Mouse (Mus musculus): ENCODE measurements at regions not wholly inside any gene's neighbourhood (a gene's known extent, or its start where the extent isn't known, plus 50 kb on each side); places are given as distances from the start of the nearest gene placed in this dataset.

DNA sequence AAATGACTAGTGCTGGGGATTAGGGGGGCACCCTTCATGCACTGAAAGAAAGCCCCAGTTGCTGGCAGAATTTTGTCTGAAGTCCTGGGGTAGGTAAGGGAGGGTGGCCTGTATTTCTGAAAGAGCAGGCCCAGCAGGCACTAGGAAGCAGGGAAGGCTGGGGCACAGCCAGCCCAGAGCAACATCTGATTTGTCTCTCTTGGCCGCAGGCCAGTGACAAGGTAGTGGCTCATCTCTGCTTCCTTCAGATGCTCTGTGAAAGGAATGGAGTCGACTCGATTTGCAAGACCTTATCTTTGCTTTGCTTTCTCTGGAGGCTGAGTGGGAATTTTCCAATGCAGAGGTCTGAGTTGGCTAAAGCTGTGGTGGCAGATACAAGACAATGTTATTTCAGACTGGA, 390.9 kb downstream of the Vps13c start:
- Histone ChIP-seq H3K27me3 (ENCODE audit: control insufficient read depth, insufficient read depth, low read length) (no peaks in the 10 kb centered on the region), H3K4me2 (ENCODE audit: low read depth, low read length) (no peak overlapping the region), H3K9me3 (replicated peaks; ENCODE audit: control insufficient read depth, low read length) (no peaks in the 10 kb centered on the region), H3K27ac (ENCODE audit: low read depth) (no peak overlapping the region), H3K9ac (replicated peaks; ENCODE audit: low read depth, low read length) (no peak overlapping the region), H3K36me3 (replicated peaks; ENCODE audit: control insufficient read depth, insufficient read depth, low read length) (no peaks in the 10 kb centered on the region), H3K4me3 (ENCODE audit: low read depth, low read length) (no peak overlapping the region), H3K4me1 (ENCODE audit: control insufficient read depth, insufficient read depth) (0 out of 2 replicates have a peak, but pooled peaks cover under 1% of the 10 kb centered on the region)
- 24% methylated on average over 3 of the region's 3 CpGs for WGBS
- peak; percentile 34 for DNase-seq (ENCODE audit: low spot score)
- TF ChIP-seq CTCF (IDR thresholded peaks at IDR 0.05; ENCODE audit: low read depth) (no peak), EP300 (IDR thresholded peaks at IDR 0.05; ENCODE audit: low read depth) (no peak)
- no peak for ATAC-seq (ENCODE audit: insufficient read depth, low read depth)

DNA sequence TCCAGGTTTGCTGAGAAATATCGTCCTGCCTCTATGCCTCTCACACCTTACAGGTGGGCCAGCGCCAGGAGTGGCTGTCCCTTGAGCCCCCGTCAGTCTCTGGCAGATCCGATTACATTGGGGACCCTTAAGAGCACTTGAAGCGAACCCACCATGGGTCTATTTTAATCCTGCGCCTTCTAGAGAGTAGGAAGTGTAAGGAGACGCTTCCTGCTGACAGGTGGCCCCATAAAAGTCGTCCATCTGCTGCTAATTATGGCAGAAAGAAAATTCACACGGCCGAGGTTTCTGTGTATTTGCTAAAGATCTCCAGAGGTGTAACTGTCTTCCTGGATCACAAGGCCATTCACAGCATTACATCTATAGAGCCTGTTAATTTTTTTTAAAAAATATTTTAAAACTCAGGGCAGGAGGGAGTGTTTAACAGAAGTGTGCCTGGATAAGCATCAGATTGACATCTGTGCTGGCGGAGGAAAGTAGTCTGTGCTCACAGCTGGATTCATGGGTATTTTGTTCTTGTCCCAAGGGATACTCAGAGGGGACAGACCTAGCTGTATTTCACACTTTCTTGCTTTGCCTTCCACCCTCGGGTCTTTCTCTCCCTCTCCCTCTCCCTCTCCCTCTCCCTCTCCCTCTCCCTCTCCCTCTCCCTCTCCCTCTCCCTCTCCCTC, 394.9 kb downstream of the Vps13c start:
- Histone ChIP-seq H3K27me3 (ENCODE audit: control insufficient read depth, insufficient read depth, low read length) (no peaks in the 10 kb centered on the region), H3K36me3 (replicated peaks; ENCODE audit: control insufficient read depth, insufficient read depth, low read length) (no peaks in the 10 kb centered on the region), H3K4me1 (ENCODE audit: control insufficient read depth, insufficient read depth) (0 out of 2 replicates have a peak, but pooled peaks cover 6% of the 10 kb centered on the region), H3K27ac (ENCODE audit: low read depth) (no peak overlapping the region), H3K4me2 (ENCODE audit: low read depth, low read length) (0 out of 2 replicates have a peak overlapping the region, but pooled peaks have one; percentile 2), H3K9ac (replicated peaks; ENCODE audit: low read depth, low read length) (no peak overlapping the region), H3K4me3 (ENCODE audit: low read depth, low read length) (no peak overlapping the region), H3K9me3 (replicated peaks; ENCODE audit: control insufficient read depth, low read length) (no peaks in the 10 kb centered on the region)
- DNase-seq (ENCODE audit: low spot score): no peak
- no peak for ATAC-seq (ENCODE audit: insufficient read depth, low read depth)
- TF ChIP-seq EP300 (IDR thresholded peaks at IDR 0.05; ENCODE audit: low read depth) (no peak), CTCF (IDR thresholded peaks at IDR 0.05; ENCODE audit: low read depth) (no peak)
- 21% methylated on average over 12 of the region's 12 CpGs for WGBS

DNA sequence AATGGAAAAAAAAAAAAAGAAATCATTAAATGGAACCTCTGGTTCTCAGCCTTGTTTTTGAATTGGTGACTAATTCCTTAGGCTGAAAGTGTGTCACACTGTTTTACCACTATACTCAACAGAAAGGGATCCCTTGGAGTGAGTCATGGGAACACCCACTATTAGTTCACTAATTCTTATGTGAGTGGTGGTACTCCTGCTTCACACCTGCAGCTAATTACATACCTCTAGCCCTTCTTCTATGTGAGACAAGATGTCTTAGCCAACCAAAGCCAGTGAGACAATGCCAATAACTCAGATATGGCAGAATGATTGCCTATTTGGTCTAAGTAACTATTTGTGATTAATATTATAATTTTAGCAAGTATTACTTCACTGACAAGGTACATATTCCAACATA, 398.9 kb downstream of the Vps13c start:
- no peak for DNase-seq (ENCODE audit: low spot score)
- Histone ChIP-seq H3K27me3 (ENCODE audit: control insufficient read depth, insufficient read depth, low read length) (no peaks in the 10 kb centered on the region), H3K9ac (replicated peaks; ENCODE audit: low read depth, low read length) (no peak overlapping the region), H3K4me1 (ENCODE audit: control insufficient read depth, insufficient read depth) (0 out of 2 replicates have a peak, but pooled peaks cover 6% of the 10 kb centered on the region), H3K36me3 (replicated peaks; ENCODE audit: control insufficient read depth, insufficient read depth, low read length) (no peaks in the 10 kb centered on the region), H3K4me2 (ENCODE audit: low read depth, low read length) (no peak overlapping the region), H3K4me3 (ENCODE audit: low read depth, low read length) (no peak overlapping the region), H3K9me3 (replicated peaks; ENCODE audit: control insufficient read depth, low read length) (no peaks in the 10 kb centered on the region), H3K27ac (ENCODE audit: low read depth) (no peak overlapping the region)
- TF ChIP-seq CTCF (IDR thresholded peaks at IDR 0.05; ENCODE audit: low read depth) (no peak), EP300 (IDR thresholded peaks at IDR 0.05; ENCODE audit: low read depth) (no peak)
- no peak for ATAC-seq (ENCODE audit: insufficient read depth, low read depth)

DNA sequence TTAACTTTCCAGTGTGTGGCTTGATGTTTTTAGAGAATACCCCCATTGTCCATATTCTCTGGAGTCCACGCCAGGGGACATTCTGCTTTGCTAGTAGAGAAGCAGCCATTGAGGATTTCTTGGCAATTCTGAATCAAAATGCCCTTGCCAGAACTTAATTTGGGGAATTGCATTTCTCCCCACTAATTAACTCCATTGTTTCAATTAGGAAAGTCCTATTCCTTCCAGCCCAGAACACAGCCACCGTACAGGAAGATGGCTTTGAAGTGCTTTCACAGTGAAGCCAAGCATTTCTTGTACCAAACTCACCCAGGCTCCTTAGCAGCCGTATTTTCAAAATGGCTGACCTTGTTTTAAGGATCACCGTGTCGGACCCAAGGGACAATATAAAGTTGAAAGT, 399.4 kb downstream of the Vps13c start:
- TF ChIP-seq CTCF (IDR thresholded peaks at IDR 0.05; ENCODE audit: low read depth) (no peak), EP300 (IDR thresholded peaks at IDR 0.05; ENCODE audit: low read depth) (no peak)
- no peak overlapping the region for H3K4me2 ChIP-seq (ENCODE audit: low read depth, low read length)
- no peak for ATAC-seq (ENCODE audit: insufficient read depth, low read depth)

DNA sequence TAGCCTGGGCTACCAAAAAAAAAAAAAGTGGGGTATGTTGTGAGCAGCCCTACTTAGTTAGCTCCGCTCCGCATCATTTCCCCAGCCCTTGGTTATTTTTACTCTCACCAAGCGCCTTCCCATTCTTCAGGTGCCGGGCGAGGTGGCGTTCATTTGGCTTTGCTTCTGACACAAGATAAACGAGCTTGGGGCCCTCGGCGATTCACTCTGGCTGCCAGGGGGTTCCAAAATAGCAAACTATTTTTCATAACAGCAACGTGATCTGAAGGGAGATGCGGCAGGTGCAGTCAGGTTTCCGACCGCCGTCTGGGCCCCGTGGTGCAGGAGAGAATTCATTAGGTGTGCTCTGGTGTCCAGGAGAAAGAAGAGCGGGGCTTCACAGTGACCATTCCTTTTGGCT, 403.6 kb upstream of the Rora start:
- no peak for TF ChIP-seq CTCF (IDR thresholded peaks at IDR 0.05; ENCODE audit: low read depth)
- no peak for TF ChIP-seq EP300 (IDR thresholded peaks at IDR 0.05; ENCODE audit: low read depth)
- Histone ChIP-seq H3K36me3 (replicated peaks; ENCODE audit: control insufficient read depth, insufficient read depth, low read length) (no peaks in the 10 kb centered on the region), H3K27me3 (ENCODE audit: control insufficient read depth, insufficient read depth, low read length) (no peaks in the 10 kb centered on the region), H3K27ac (ENCODE audit: low read depth) (no peak overlapping the region), H3K9me3 (replicated peaks; ENCODE audit: control insufficient read depth, low read length) (no peaks in the 10 kb centered on the region), H3K4me2 (ENCODE audit: low read depth, low read length) (no peak overlapping the region), H3K4me3 (ENCODE audit: low read depth, low read length) (no peak overlapping the region), H3K4me1 (ENCODE audit: control insufficient read depth, insufficient read depth) (no peaks in the 10 kb centered on the region), H3K9ac (replicated peaks; ENCODE audit: low read depth, low read length) (no peak overlapping the region)
- DNase-seq (ENCODE audit: low spot score): no peak
- no peak for ATAC-seq (ENCODE audit: insufficient read depth, low read depth)
- 62% methylated on average over 16 of the region's 16 CpGs for WGBS

More for the DNA sequence above, 399.4 kb downstream of the Vps13c start:
- 84% methylated on average over 5 of the region's 5 CpGs for WGBS
- no peak for DNase-seq (ENCODE audit: low spot score)
- H3K27me3 ChIP-seq (ENCODE audit: control insufficient read depth, insufficient read depth, low read length): no peaks in the 10 kb centered on the region
- no peak overlapping the region for H3K4me3 ChIP-seq (ENCODE audit: low read depth, low read length)
- H3K9ac ChIP-seq (replicated peaks; ENCODE audit: low read depth, low read length): no peak overlapping the region
- no peaks in the 10 kb centered on the region for H3K36me3 ChIP-seq (replicated peaks; ENCODE audit: control insufficient read depth, insufficient read depth, low read length)
- H3K27ac ChIP-seq (ENCODE audit: low read depth): no peak overlapping the region
- no peaks in the 10 kb centered on the region for H3K9me3 ChIP-seq (replicated peaks; ENCODE audit: control insufficient read depth, low read length)
- 0 out of 2 replicates have a peak, but pooled peaks cover 6% of the 10 kb centered on the region for H3K4me1 ChIP-seq (ENCODE audit: control insufficient read depth, insufficient read depth)

DNA sequence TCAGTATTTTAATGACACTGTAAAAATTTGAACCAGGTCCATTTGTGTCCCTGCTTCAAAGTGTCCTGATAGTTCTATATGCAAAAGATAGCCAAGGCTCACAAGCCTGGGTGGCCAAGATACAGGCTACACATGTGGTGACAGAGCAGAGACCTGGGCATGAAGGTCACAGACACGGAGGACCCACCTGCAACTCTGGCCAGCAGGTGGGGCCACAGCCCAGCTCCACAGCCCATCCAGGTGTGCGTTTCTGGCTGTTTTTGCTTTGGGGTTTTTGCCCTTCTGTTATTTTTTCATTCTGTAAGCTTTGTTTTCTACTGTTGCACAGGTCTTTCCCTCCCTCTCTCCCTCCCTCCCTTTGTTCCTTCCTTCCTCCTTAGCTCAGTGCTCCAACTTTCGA, 399.4 kb upstream of the Rora start:
- no peak overlapping the region for H3K9ac ChIP-seq (replicated peaks; ENCODE audit: low read depth, low read length)
- DNase-seq (ENCODE audit: low spot score) (no peak), ATAC-seq (ENCODE audit: insufficient read depth, low read depth) (no peak)
- H3K4me3 ChIP-seq (ENCODE audit: low read depth, low read length): no peak overlapping the region
- no peaks in the 10 kb centered on the region for H3K9me3 ChIP-seq (replicated peaks; ENCODE audit: control insufficient read depth, low read length)
- 45% methylated on average over 3 of the region's 3 CpGs for WGBS
- H3K4me1 ChIP-seq (ENCODE audit: control insufficient read depth, insufficient read depth): no peaks in the 10 kb centered on the region
- no peak overlapping the region for H3K4me2 ChIP-seq (ENCODE audit: low read depth, low read length)
- H3K27ac ChIP-seq (ENCODE audit: low read depth): no peak overlapping the region
- TF ChIP-seq EP300 (IDR thresholded peaks at IDR 0.05; ENCODE audit: low read depth) (no peak), CTCF (IDR thresholded peaks at IDR 0.05; ENCODE audit: low read depth) (peak; percentile 53)
- no peaks in the 10 kb centered on the region for H3K27me3 ChIP-seq (ENCODE audit: control insufficient read depth, insufficient read depth, low read length)
- no peaks in the 10 kb centered on the region for H3K36me3 ChIP-seq (replicated peaks; ENCODE audit: control insufficient read depth, insufficient read depth, low read length)

Data from heart, postnatal 0 days (tissue).